Mouse (Mus musculus) embryonic facial prominence, embryonic 11.5 days (tissue): ENCODE measurements around the gene Slco2b1. TPM values are rescaled to one million over a fixed set of nuclear protein-coding genes. Genes with fewer than 3 reads are reported as not detected.

ENCODE experiments used
- ATAC-seq: fragments of 200-750 bp; cut with Nextera tagmentation; replicated peaks from 2 replicates; pipeline ENCODE4 v1.8.0; 2017; ENCODE audit warnings: low read depth; ENCODE audit not compliant: insufficient number of reproducible peaks, low FRiP score, low TSS enrichment
- DNase-seq: peaks from one replicate; pipeline ENCODE4 v3.0.0-alpha.2; 2015; ENCODE audit warnings: low spot score
- H3K27ac ChIP-seq: fragments of 300-500 bp; sonication (generic); replicated peaks from 2 replicates; pipeline ENCODE4 v1.5.1; 2014; ENCODE audit warnings: mild to moderate bottlenecking, low read depth, low read length, control low read depth
- H3K27me3 ChIP-seq: fragments of 300-500 bp; sonication (generic); 2 replicates; pipeline ENCODE4 v1.6.1; 2014; ENCODE audit warnings: mild to moderate bottlenecking, low read length, moderate library complexity, mixed read lengths; ENCODE audit not compliant: control insufficient read depth, insufficient read depth
- H3K36me3 ChIP-seq: fragments of 300-500 bp; sonication (generic); replicated peaks from 2 replicates; pipeline ENCODE4 v1.6.1; 2014; ENCODE audit warnings: low read depth, mild to moderate bottlenecking, low read length, moderate library complexity, mixed read lengths; ENCODE audit not compliant: control insufficient read depth, insufficient read depth
- H3K4me1 ChIP-seq: fragments of 300-500 bp; sonication (generic); 2 replicates; pipeline ENCODE4 v1.6.1; 2014; ENCODE audit warnings: low read length, mixed read lengths; ENCODE audit not compliant: control insufficient read depth, insufficient read depth
- H3K4me2 ChIP-seq: fragments of 300-500 bp; sonication (generic); 2 replicates; pipeline ENCODE4 v1.6.1; 2014; ENCODE audit warnings: low read depth, mild to moderate bottlenecking, control low read depth, low read length, moderate library complexity
- H3K4me3 ChIP-seq: fragments of 300-500 bp; sonication (generic); 2 replicates; pipeline ENCODE4 v1.5.1; 2014; ENCODE audit warnings: low read depth, low read length, control low read depth
- H3K9ac ChIP-seq: fragments of 300-500 bp; sonication (generic); replicated peaks from 2 replicates; pipeline ENCODE4 v1.6.1; 2014; ENCODE audit warnings: mild to moderate bottlenecking, control low read depth, low read length
- H3K9me3 ChIP-seq: fragments of 300-500 bp; sonication (generic); replicated peaks from 2 replicates; pipeline ENCODE4 v1.6.1; 2016; ENCODE audit warnings: mild to moderate bottlenecking, low read length, inconsistent platforms, mixed read lengths; ENCODE audit not compliant: control insufficient read depth
- WGBS: fragments of 180-500 bp; shearing (Covaris S2); extraction: QIAGEN DNeasy Blood & Tissue Kit; methylation state at CpG from one replicate; pipeline ENCODE4 v1.1.7; 2014; 5-methylcytosine and 5-hydroxymethylcytosine counted together
- polyA plus RNA-seq: library from polyadenylated mRNA; unstranded; fragments of >200 nt; fragmentation: Nextera tagmentation; extraction: Ambion mirVana; gene quantifications from 2 replicates; pipeline ENCODE4 v1.2.1, GENCODE M21; 2014

Slco2b1 gene
- polyA plus RNA-seq, 1 experiment from 2014 or later: 1.4 TPM

DNA sequence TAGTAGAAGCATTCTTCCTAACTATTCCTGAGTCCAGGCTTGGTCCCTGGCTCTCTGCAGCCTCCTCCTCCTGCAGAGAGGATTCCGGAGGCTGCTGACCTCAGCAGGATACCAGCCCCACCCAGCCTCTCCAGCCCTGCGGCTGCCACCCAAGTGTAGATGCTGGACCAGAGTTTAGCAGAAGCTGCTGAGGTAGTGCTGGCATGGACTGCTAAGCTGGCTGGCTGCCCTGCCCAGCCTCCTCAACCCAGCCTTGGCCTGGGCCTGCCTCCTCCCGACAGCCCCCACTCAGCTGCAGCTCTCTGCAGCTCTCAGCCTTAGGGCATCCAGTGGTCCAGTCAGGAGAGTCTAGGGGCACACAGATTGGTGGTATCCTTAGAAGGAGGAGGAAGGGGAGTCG lies 69.9 kb downstream of the Slco2b1 start:
- Histone ChIP-seq H3K9ac (no peak overlapping the region), H3K36me3 (no peaks in the 10 kb centered on the region), H3K4me1 (no peaks in the 10 kb centered on the region), H3K27me3 (no peaks in the 10 kb centered on the region), H3K4me2 (no peak overlapping the region), H3K27ac (no peak overlapping the region), H3K4me3 (no peak overlapping the region), H3K9me3 (no peaks in the 10 kb centered on the region)
- WGBS: 22% methylated on average over 4 of the region's 4 CpGs
- ATAC-seq (no peak), DNase-seq (no peak)

GRCm38 (mm10) chr7:99633966-99634665 lies 77.0 kb downstream of the Slco2b1 start:
- no peak for ATAC-seq
- Histone ChIP-seq H3K27ac (no peak overlapping the region), H3K36me3 (no peaks in the 10 kb centered on the region), H3K27me3 (no peaks in the 10 kb centered on the region; the same call in 1 of the 2 replicates), H3K4me3 (no peak overlapping the region), H3K4me1 (no peaks in the 10 kb centered on the region), H3K4me2 (no peak overlapping the region), H3K9me3 (no peaks in the 10 kb centered on the region), H3K9ac (no peak overlapping the region)
- 73% methylated on average over 8 of the region's 8 CpGs for WGBS
- no peak for DNase-seq

GRCm38 (mm10) chr7:99632286-99632685 lies 78.9 kb downstream of the Slco2b1 start:
- 11% methylated on average over 6 of the region's 6 CpGs for WGBS
- DNase-seq (peak; percentile 79), ATAC-seq (no peak)
- Histone ChIP-seq H3K36me3 (no peaks in the 10 kb centered on the region), H3K4me1 (no peaks in the 10 kb centered on the region), H3K9ac (no peak overlapping the region), H3K27me3 (peaks cover 12% of the 10 kb centered on the region), H3K9me3 (no peaks in the 10 kb centered on the region), H3K4me3 (no peak overlapping the region), H3K27ac (no peak overlapping the region), H3K4me2 (no peak overlapping the region)

- Histone ChIP-seq H3K27me3 (peaks cover 37% of the 10 kb centered on the region), H3K9me3 (no peaks in the 10 kb centered on the region), H3K4me1 (peaks cover 11% of the 10 kb centered on the region; the same call in 1 of the 2 replicates), H3K4me2 (no peak overlapping the region), H3K9ac (no peak overlapping the region), H3K36me3 (no peaks in the 10 kb centered on the region), H3K4me3 (no peak overlapping the region; the same call in 1 of the 2 replicates), H3K27ac (no peak overlapping the region)
- 5% methylated on average over 7 of the region's 7 CpGs for WGBS
- DNase-seq (no peak), ATAC-seq (no peak)
These were observed 83.8 kb downstream of the Slco2b1 start for GRCm38 (mm10) chr7:99627366-99627765.

DNA sequence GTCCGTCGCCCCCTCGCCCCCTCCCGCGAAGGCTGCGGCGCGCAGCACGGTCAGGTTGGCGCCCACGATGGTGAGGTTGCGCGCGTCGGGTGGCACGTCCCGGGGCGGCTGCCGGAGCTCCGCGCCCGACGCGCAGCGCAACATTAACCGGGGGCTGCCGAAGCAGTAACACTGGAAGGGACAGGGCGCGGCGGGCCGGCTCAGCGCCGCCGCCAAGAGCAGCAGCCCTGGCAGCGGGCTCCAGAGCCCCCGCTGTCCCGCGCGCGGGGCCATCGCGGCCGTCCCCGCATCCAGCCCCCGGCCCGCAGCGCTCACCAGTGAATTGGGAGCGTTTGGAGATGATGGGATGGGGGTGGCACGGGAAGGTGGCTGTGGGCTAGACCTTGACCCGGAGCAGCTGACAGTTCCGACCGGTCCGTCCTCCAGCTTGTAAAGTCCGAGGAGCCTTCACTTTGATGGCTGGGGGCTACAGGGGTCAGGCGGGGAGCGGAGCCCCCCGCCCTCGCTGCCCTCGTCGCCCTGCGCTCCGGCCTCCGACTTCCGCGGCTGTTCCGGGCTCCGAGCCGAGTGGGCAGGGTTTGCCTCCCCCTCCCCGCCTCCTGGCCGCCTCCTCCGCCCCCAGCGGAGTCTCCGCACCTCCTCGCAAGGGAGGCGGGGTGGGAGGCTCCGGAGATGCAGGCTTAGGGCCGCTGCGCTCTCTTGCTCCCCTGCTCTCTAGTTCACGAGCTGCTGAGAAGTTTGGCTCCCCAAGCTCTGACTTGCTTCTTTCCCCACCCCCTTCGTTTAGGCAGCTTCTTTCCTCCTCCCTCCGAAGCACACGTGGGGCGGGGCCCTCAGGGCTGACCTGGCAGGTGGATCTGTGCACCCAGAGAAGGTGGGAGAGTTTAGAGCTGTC lies 84.5 kb downstream of the Slco2b1 start, which contains the start of gene Tpbgl:
Gene Tpbgl, minus strand, starts transcription at position 728 of the 895 bp plus-strand sequence.
- Histone ChIP-seq H3K4me3 (peak within 1 kb of the TSS; percentile 43), H3K9ac (peak within 1 kb of the TSS; percentile 39), H3K27me3 (peaks cover 37% of the 10 kb centered on the region), H3K9me3 (no peaks in the 10 kb centered on the region), H3K4me2 (peak within 1 kb of the TSS; percentile 96), H3K4me1 (peaks cover 11% of the 10 kb centered on the region; the same call in 1 of the 2 replicates), H3K36me3 (no peaks in the 10 kb centered on the region), H3K27ac (no peak within 1 kb of the TSS)
- ATAC-seq (peak; percentile 14; the same call in 1 of the 2 replicates), DNase-seq (peak; percentile 48)
- WGBS: under 1% methylated on average over 65 of the region's 83 CpGs

DNA sequence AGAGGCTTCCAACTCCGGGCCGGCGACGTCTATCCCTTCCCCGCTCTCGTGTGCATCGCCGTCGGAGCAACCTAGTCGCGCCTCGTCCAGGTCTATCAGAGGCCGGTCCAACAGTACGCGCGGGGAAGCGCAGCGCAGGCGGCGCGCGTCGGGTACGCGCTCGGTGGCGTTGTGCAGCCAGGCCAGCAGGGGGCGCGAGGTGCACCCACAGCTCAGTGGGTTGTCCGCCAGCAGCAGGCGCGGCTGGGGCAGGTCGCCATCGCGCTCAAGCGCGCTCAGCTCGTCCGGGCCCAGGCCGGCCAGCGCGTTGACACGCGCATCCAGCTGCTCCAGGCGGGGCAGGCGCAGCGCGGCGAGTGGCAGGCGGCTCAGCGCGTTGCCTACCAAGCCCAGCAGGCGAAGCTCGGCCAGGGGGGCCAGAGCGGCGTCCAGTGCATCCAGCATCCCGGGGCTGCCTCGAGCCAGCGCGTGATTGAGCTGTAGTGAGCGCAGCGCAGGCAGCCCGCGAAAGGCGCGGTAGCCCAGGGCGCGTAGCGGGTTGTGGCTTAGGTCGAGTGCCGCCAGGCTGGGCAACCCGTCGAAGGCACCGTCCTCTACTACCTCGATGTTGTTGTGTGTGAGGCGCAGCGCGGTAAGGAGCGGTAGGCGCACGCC lies 85.3 kb downstream of the Slco2b1 start:
- under 1% methylated on average over 77 of the region's 81 CpGs for WGBS
- Histone ChIP-seq H3K27ac (no peak overlapping the region), H3K27me3 (peaks cover 37% of the 10 kb centered on the region), H3K4me2 (peak overlapping the region; percentile 96), H3K4me3 (peak overlapping the region; percentile 43), H3K9ac (peak overlapping the region; percentile 39), H3K36me3 (no peaks in the 10 kb centered on the region), H3K9me3 (no peaks in the 10 kb centered on the region), H3K4me1 (peaks cover 11% of the 10 kb centered on the region; the same call in 1 of the 2 replicates)
- ATAC-seq (peak; percentile 89), DNase-seq (peak; percentile 87)

DNA sequence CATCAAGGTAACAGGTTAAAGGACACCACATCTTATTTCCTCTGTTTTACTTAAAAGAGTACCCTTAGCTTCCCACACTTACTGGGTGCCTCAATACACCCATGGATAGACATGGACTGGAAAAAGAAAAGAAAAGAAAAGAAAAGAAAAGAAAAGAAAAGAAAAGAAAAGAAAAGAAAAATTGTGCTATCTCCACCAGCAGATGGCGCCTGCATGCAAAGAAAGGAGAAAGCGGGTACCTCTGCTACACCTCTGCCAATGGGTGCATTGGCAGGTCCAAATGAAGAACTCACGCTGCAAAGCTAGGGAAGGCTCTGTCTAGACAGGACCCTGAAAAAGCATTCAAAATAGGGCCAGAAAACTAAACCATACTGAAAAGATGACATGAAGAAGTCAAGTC lies 92.3 kb downstream of the Slco2b1 start:
- peak; percentile 54 for DNase-seq

More for the DNA sequence above, 92.3 kb downstream of the Slco2b1 start:
- no peak overlapping the region for H3K9ac ChIP-seq
- H3K4me2 ChIP-seq: no peak overlapping the region
- WGBS: 11% methylated on average over 3 of the region's 3 CpGs
- H3K4me1 ChIP-seq: no peaks in the 10 kb centered on the region
- H3K27ac ChIP-seq: no peak overlapping the region
- no peaks in the 10 kb centered on the region for H3K9me3 ChIP-seq
- H3K27me3 ChIP-seq: no peaks in the 10 kb centered on the region
- no peak for ATAC-seq
- no peak overlapping the region for H3K4me3 ChIP-seq
- H3K36me3 ChIP-seq: no peaks in the 10 kb centered on the region
